Mouse (Mus musculus): ENCODE results near the gene Galm.

DNA sequence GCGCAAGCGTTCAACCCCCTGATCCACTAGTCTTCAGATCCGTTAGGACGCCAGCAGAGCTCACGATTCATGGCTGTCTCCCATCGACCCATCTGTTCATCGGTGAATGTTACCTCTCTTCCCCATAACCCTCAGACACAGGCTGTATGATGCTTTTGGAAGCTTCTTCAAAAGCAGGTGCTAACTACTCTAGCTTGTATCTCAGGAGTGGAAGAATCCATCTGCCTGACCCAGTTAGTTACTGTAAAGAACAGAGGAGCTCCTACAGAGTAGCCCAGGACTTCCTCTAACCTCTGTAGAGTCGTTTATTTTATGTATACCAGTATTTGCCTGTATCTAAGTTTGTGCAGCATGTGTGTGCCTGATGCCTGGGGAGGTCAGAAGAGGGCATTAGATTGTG lies 29.6 kb downstream of the Galm start:
- TF ChIP-seq CTCF (IDR thresholded peaks at IDR 0.05; ENCODE audit: low read depth): no peak
- TF ChIP-seq EP300 (IDR thresholded peaks at IDR 0.05; ENCODE audit: low read depth): no peak

All from heart, postnatal 0 days (tissue).